Mouse (Mus musculus): ENCODE measurements at regions not wholly inside any gene's neighbourhood (a gene's known extent, or its start where the extent isn't known, plus 50 kb on each side); places are given as distances from the start of the nearest gene placed in this dataset.

DNA sequence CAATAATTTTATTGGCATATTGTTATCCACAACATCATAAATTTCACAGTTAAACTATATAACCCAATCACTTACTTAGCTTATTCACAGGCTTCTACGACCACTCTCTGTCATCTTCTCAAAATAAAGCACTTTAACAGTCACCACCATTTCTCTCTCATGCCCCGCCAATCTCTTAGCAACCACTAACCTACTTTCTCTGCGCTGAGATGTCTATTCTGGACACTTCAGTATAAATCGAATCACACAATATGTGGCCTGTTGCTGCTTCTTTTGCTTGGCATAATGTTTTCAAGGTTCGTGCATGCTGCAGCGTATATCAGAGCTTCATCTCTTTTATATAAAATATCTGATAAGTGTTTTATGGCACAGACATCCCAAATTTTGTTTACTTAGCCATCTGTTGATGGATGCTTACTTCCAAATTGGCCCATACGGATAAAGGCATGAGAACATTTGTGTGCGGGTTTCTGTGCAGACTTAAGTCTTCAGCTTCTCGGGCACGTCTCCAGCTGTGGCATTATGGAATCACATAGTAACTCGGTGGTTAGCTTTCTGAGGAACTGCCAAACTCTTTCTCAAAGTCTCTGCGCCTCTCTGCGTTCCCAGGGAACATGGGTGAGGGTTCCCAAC, 137.7 kb downstream of the Irs2 start:
- DNase-seq (ENCODE audit: extremely low spot score, low read depth, low spot score): no peak

- no peak for DNase-seq (ENCODE audit: extremely low spot score, low read depth, low spot score)
These were observed 138.4 kb downstream of the Irs2 start for GRCm38 (mm10) chr8:10869866-10870265.

- DNase-seq (ENCODE audit: extremely low spot score, low read depth, low spot score): no peak
These were observed 141.4 kb downstream of the Irs2 start for GRCm38 (mm10) chr8:10866696-10867395.

DNA sequence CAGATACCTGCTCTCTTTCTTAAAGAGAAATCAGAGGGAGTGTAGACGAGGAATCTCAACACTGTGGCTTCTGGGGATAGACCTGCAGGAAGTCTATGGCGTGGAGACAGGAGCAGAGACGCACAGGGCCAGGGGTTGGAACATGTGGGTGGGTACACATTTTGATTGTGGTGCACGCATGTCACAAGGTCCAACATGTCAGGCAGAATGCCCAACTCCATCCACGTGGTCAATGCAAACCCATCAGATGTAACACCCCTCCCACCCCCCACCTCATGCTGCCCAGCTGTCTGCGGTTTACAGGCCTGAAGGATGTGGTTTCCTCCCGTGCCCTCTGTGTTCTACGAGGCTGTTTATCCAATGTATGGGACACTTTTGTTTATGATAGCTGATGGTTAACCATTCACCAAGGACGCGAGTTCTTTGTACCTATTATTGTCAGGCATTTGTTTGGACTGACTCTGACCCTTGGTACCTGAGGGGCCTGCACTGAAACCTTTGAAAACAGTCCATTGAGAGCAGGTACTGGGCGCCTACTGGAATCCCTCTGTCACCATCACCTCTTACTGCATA, 142.2 kb downstream of the Irs2 start:
- no peak for DNase-seq (ENCODE audit: extremely low spot score, low read depth, low spot score)

- DNase-seq (ENCODE audit: extremely low spot score, low read depth, low spot score): no peak
These were observed 142.8 kb downstream of the Irs2 start for GRCm38 (mm10) chr8:10865415-10865821.

DNA sequence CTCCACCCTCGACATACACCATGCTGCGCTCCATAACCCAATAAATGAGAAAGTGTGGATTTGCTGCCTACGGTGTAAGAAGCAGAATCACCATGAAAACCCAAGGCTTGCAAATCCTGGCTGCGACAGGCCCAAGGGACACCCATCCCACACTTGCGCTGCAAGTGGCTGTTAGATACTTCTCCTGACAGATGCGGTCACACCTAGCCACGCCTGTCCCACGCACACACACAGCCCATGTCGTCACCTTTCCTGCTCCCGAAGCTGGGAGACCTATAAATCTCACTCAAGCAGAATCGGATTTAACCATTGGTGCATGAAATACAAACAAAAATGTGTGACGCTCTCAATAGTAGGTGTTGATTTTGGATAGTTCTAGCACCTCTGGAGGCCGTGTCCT, 145.8 kb downstream of the Irs2 start:
- no peak for DNase-seq (ENCODE audit: extremely low spot score, low read depth, low spot score)

DNA sequence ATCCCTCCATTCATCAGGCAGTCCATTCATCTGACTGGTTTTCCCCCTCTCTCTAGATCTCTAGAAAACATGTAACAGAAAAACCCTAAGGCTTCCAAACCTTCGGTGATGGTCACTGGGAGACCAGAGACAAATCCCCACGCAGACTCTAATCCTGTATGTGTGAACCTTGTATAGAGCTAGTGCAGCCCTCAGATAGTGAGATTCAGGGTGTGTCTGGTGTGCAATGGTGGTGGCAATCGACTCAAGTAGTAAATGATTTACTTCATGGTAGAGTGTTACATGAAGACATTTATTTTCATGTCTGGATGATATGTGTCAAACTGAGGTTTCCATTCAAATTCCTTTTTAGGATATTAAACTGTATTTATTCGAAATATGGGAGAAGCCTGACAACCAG, 147.4 kb downstream of the Irs2 start:
- no peak for DNase-seq (ENCODE audit: extremely low spot score, low read depth, low spot score)

DNA sequence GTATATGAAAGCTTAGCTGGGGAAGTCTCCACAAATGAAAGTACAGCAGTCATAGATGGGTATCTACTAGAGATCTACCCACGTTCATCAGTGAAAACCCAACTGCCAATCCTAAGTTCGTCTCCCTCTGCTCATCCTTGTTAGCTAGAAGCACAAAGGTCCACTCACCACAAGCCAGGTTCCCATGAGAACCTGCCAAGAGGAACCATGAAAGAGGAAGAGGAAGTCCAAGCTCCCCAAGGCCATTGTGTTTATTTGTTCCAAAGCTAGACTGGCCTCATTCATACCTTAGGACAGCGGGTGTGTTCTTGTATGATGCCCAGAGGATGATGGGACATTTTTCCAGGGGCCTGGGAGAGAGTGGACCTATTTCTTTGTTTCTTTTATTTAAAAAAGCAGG, 150.4 kb downstream of the Irs2 start:
- no peak for DNase-seq (ENCODE audit: extremely low spot score, low read depth, low spot score)

DNA sequence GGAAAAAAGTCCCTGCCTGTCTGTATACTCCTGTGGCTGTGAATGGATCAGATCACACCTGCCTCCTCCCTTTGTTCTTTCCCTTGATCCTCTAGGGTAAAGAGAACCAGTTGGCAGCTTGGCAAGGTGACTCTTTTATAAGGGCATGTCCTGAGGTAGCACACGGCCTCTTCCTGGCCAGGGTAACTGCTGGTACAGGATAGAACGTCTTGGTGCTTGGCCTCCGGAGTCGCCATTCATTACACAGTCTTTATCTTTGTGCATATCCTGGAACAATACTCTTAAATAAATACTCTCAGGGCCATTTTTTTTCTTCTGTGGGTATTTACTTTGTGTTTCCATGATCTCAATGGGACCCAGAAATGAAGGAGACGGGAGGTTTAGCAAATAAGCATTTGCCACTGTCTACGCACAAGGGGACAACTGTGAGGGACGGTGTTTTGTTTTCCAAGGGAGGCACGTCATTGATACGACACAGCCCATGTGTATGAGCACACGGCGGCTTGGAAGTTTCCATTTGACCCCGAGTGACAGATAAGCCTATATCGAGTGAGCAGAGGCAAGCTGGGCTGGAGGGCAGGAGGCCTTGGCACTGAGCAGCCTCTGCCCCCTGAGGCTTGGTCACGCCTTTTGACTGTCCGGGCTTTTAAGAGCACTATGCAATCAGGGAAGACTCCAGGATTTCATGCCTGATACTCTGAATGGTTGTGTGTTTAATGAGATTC, 151.1 kb downstream of the Irs2 start:
- no peak for DNase-seq (ENCODE audit: extremely low spot score, low read depth, low spot score)

DNA sequence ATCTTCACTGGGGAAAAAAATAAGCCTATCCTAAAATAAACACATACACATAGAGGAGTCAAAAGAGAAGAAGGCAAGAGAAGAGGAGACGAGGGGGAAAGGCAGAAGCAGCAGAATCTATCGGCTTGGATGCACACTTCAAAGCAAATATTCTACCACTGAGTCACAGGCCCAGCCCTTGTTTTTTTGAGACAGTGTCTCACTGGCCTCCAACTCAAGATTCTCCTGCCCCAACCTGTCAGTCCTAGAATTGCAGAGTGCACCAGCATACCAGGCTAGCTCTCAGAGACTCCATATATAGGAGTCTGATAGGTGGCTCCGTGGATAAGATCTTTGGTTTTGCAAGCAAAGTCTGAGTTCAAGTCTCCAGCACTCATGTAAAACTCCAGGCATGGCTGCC, 152.6 kb downstream of the Irs2 start:
- DNase-seq (ENCODE audit: extremely low spot score, low read depth, low spot score): no peak

GRCm38 (mm10) chr8:10855131-10855530, 153.1 kb downstream of the Irs2 start:
- DNase-seq (ENCODE audit: extremely low spot score, low read depth, low spot score): no peak

- DNase-seq (ENCODE audit: extremely low spot score, low read depth, low spot score): no peak
These were observed 153.7 kb downstream of the Irs2 start for GRCm38 (mm10) chr8:10854600-10854999.

- no peak for DNase-seq (ENCODE audit: extremely low spot score, low read depth, low spot score)
These were observed 154.4 kb downstream of the Irs2 start for GRCm38 (mm10) chr8:10853901-10854300.

- DNase-seq (ENCODE audit: extremely low spot score, low read depth, low spot score): no peak
These were observed 158.3 kb downstream of the Irs2 start for GRCm38 (mm10) chr8:10849916-10850315.

DNA sequence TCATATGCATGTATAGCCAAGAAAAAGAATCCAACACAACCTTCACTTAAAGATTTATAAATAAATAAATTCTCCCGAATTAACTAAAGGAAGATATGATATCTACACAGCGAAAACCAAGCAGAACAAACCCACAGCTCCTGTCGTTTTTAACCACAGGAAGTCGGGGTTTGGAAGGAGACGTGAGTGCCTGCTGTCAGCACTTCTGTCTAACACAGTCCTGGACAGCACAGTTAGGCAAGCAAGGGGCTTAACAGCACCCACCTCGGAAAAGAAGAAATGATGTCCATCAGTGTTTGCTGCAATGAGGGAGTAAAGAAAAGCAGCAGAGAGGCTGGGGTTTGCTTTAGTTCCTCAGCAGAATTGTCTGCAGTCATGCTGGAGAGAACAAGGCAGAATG, 162.7 kb downstream of the Irs2 start:
- DNase-seq (ENCODE audit: extremely low spot score, low read depth, low spot score): no peak

DNA sequence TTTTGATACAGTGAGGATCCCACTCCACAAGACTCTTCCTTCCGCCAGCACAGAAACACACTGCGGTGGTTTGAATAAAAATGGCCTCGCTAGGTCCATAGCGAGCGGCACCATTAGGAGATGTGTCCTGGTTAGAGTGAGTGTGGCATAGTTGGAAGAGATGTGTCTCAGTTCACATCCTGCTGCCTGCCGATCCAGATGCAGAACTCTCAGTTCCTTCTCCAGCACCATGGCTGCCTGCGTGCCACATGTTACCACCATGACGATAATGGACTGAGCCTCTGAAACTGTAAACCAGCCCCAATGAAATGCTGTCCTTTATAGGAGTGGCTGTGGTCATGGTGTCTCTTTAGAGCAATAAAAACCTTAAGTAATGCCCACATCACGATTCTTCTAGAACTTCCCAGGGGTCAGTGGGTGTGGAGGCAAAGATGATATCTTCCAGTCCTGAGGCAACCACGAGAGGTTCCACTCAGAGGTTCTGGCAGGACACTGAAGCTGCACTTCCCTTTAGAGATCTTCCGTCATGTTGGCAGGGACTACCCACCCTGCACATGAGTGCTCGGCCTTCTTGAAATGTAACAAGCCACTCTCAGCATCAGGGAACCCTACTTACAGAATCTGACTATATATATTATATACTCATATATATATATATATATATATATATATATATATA, 167.3 kb downstream of the Irs2 start:
- DNase-seq (ENCODE audit: extremely low spot score, low read depth, low spot score): no peak

GRCm38 (mm10) chr8:10840044-10840443, 168.2 kb downstream of the Irs2 start:
- no peak for DNase-seq (ENCODE audit: extremely low spot score, low read depth, low spot score)

DNA sequence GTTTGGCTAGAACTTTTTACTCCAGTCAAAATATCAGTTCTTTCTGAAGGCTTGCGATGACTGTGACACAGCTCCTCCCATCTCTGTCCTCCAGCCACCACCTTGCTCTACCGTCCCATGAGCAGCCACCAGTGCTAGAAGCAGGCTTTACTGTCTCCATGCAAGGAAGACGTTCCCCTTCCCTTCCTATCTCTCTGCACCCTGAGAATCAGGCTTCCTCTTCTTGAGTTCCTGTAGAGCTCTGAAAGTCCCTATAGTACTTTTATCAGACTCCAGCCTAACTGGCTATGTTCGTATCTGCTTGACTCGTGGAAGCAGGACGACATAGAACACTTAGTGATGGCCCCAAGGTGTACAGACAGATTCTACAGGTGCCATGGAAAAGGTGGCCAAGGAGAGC, 173.2 kb downstream of the Irs2 start:
- DNase-seq (ENCODE audit: extremely low spot score, low read depth, low spot score): no peak

DNA sequence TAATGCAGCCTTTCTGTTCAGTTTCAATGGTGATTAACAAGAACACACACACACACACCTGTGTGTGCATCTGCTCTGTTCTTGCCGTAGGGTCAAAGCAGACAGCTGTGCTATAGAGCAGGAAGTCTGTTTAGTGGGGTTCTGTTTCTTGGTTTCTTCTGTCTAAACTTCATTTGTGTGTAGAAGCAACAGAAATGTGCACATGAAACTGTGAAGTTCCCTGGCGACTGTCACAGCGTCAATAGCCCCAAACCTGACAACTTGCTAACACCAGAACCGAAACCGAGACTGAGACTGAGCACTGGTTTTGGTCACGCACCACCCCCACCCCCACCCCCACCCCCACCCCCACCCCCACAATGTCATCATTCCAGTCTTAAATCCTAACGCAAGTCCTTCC, 176.4 kb downstream of the Irs2 start:
- DNase-seq (ENCODE audit: extremely low spot score, low read depth, low spot score): no peak

DNA sequence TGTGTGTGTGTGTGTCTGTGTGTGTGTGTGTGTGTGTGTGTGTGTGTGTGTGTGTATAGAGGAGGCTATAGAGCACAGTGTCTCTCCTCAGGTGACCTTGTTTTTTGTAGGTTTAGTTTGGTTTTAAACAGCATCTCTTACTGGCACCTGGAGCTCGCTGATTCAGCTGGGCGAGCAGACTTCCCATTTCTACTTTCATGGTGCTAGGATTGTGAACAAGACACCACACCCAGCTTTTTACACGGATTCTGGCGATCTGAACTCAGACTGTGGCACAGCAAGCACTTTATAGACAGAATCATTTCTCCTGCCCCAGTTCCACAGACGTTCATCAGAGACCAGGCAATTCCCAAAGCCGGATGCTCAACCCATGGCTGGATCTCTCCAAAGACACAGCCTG, 177.0 kb downstream of the Irs2 start:
- no peak for DNase-seq (ENCODE audit: extremely low spot score, low read depth, low spot score)

- DNase-seq (ENCODE audit: extremely low spot score, low read depth, low spot score): no peak
These were observed 177.4 kb downstream of the Irs2 start for GRCm38 (mm10) chr8:10830835-10831234.

All from hindlimb bud, embryonic 11.5 days (tissue).